Mouse (Mus musculus) C2C12 (cell line): ENCODE results near the gene 3110082I17Rik. TPM values are rescaled to one million over a fixed set of nuclear protein-coding genes. Genes with fewer than 3 reads are reported as not detected.

Experiments used
- H3K27me3 ChIP-seq: one replicate; pipeline ENCODE4 v1.6.1; 2011; ENCODE audit not compliant: control insufficient read depth, insufficient read depth, insufficient read length
- H3K36me3 ChIP-seq: one replicate; pipeline ENCODE4 v1.6.1; 2011; ENCODE audit not compliant: control insufficient read depth, insufficient read depth
- H3K4me3 ChIP-seq: one replicate; pipeline ENCODE4 v1.5.1; 2011; ENCODE audit warnings: mild to moderate bottlenecking, control low read depth; ENCODE audit not compliant: poor library complexity, insufficient read depth, severe bottlenecking
- H3K79me2 ChIP-seq: one replicate; pipeline ENCODE4 v1.6.1; 2011; ENCODE audit not compliant: control insufficient read depth, insufficient read depth
- H3K79me3 ChIP-seq: one replicate; pipeline ENCODE4 v1.6.1; 2011; ENCODE audit warnings: low read depth, control low read depth
- H3ac ChIP-seq: one replicate; pipeline ENCODE3; 2011; ENCODE audit warnings: low read depth; ENCODE audit not compliant: control insufficient read depth, insufficient read length
- CEBPB ChIP-seq: IDR thresholded peaks from one replicate; pipeline ENCODE4 v1.6.1; 2011; ENCODE audit warnings: low read depth, mild to moderate bottlenecking, control low read depth, moderate library complexity
- CTCF ChIP-seq: IDR thresholded peaks from one replicate; pipeline ENCODE4 v1.5.1; 2011; ENCODE audit not compliant: control insufficient read depth, insufficient read depth, insufficient read length
- FOSL1 ChIP-seq: IDR thresholded peaks from one replicate; pipeline ENCODE4 v1.8.0; 2011; ENCODE audit warnings: mild to moderate bottlenecking, low read length; ENCODE audit not compliant: poor library complexity, insufficient read depth, severe bottlenecking
- MAX ChIP-seq: IDR thresholded peaks from one replicate; pipeline ENCODE4 v1.6.1; 2011; ENCODE audit warnings: mild to moderate bottlenecking, control low read depth
- MYOD1 ChIP-seq: IDR thresholded peaks from one replicate; pipeline ENCODE4 v1.6.1; 2011; ENCODE audit warnings: low read depth; ENCODE audit not compliant: control insufficient read depth, insufficient read length
- MYOG ChIP-seq: IDR thresholded peaks from one replicate; pipeline ENCODE4 v1.6.1; 2011; ENCODE audit not compliant: control insufficient read depth, insufficient read length; ENCODE audit errors: extremely low read depth
- USF1 ChIP-seq: IDR thresholded peaks from one replicate; pipeline ENCODE4 v1.6.1; 2011; ENCODE audit warnings: low read depth, mild to moderate bottlenecking, control low read depth, moderate library complexity
- polyA plus RNA-seq: library from polyadenylated mRNA; unstranded; fragments of >200 nt; fragmentation: generic; extraction: Trizol; gene quantifications from one replicate; pipeline ENCODE4 v1.2.1, GENCODE M21; 2012; ENCODE audit warnings: missing spikeins

Gene 3110082I17Rik
- polyA plus RNA-seq, 1 experiment = 31.4 TPM

- no peaks in the 10 kb centered on the region for H3K36me3 ChIP-seq
- H3K4me3 ChIP-seq = no peak overlapping the region
- H3K79me2 ChIP-seq = no peaks in the 10 kb centered on the region
- H3K79me3 ChIP-seq = no peaks in the 10 kb centered on the region
- H3ac ChIP-seq = peak overlapping the region; percentile 31
- H3K27me3 ChIP-seq = no peaks in the 10 kb centered on the region
- no peak for TF ChIP-seq MAX
- TF ChIP-seq USF1 = peak; percentile 5
- no peak for TF ChIP-seq MYOG
- TF ChIP-seq CTCF = no peak
- no peak for TF ChIP-seq FOSL1
- no peak for TF ChIP-seq CEBPB
- TF ChIP-seq MYOD1 = no peak
Observed at GRCm38 (mm10) chr5:139378986-139379629, 81.2 kb downstream of the 3110082I17Rik start.

- Histone ChIP-seq H3K79me3 (no peaks in the 10 kb centered on the region), H3K4me3 (no peak overlapping the region), H3K27me3 (no peaks in the 10 kb centered on the region), H3K36me3 (no peaks in the 10 kb centered on the region), H3ac (no peak overlapping the region), H3K79me2 (no peaks in the 10 kb centered on the region)
- TF ChIP-seq MYOD1 (no peak), USF1 (no peak), FOSL1 (no peak), MYOG (no peak), CTCF (no peak), MAX (no peak), CEBPB (no peak)
Observed at GRCm38 (mm10) chr5:139378271-139378556, 82.1 kb downstream of the 3110082I17Rik start.

- Histone ChIP-seq H3K4me3 (no peak within 1 kb of the TSS), H3K27me3 (no peaks in the 10 kb centered on the region), H3K36me3 (no peaks in the 10 kb centered on the region), H3ac (peak within 1 kb of the TSS; percentile 16), H3K79me2 (no peaks in the 10 kb centered on the region), H3K79me3 (no peaks in the 10 kb centered on the region)
- TF ChIP-seq USF1 = no peak
- TF ChIP-seq CTCF = no peak
- TF ChIP-seq MAX = no peak
- no peak for TF ChIP-seq MYOD1
- no peak for TF ChIP-seq FOSL1
- no peak for TF ChIP-seq CEBPB
- TF ChIP-seq MYOG = no peak
Observed at GRCm38 (mm10) chr5:139377468-139378270, 82.7 kb downstream of the 3110082I17Rik start, which contains the start of gene Gpr146. Gene Gpr146 (plus strand): TSS chr5:139377697.

GRCm38 (mm10) chr5:139374841-139375240 is 85.5 kb downstream of the 3110082I17Rik start:
- no peaks in the 10 kb centered on the region for H3K36me3 ChIP-seq
- H3ac ChIP-seq = no peak overlapping the region
- H3K79me2 ChIP-seq = no peaks in the 10 kb centered on the region
- H3K27me3 ChIP-seq = no peaks in the 10 kb centered on the region
- peaks cover 1% of the 10 kb centered on the region for H3K79me3 ChIP-seq
- no peak overlapping the region for H3K4me3 ChIP-seq
- TF ChIP-seq MAX = no peak
- no peak for TF ChIP-seq CEBPB
- no peak for TF ChIP-seq FOSL1
- TF ChIP-seq CTCF = no peak
- TF ChIP-seq MYOD1 = no peak
- TF ChIP-seq MYOG = no peak
- TF ChIP-seq USF1 = no peak

- no peaks in the 10 kb centered on the region for H3K27me3 ChIP-seq
- H3K36me3 ChIP-seq = no peaks in the 10 kb centered on the region
- H3K79me2 ChIP-seq = no peaks in the 10 kb centered on the region
- no peak overlapping the region for H3K4me3 ChIP-seq
- no peak for TF ChIP-seq USF1
- TF ChIP-seq MYOG = no peak
- no peak for TF ChIP-seq CTCF
- H3ac ChIP-seq = no peak overlapping the region
- H3K79me3 ChIP-seq = peaks cover 1% of the 10 kb centered on the region
Observed at GRCm38 (mm10) chr5:139373889-139374444, 86.4 kb downstream of the 3110082I17Rik start.

GRCm38 (mm10) chr5:139373126-139373525 is 87.2 kb downstream of the 3110082I17Rik start:
- no peaks in the 10 kb centered on the region for H3K36me3 ChIP-seq
- no peak overlapping the region for H3K4me3 ChIP-seq
- H3K79me2 ChIP-seq = no peaks in the 10 kb centered on the region
- no peaks in the 10 kb centered on the region for H3K27me3 ChIP-seq
- peaks cover 1% of the 10 kb centered on the region for H3K79me3 ChIP-seq
- no peak overlapping the region for H3ac ChIP-seq
- TF ChIP-seq CTCF (no peak), MYOG (no peak), CEBPB (no peak), USF1 (no peak), MAX (no peak), FOSL1 (no peak), MYOD1 (no peak)
